Mouse (Mus musculus): ENCODE results near the gene Mup14. TPM values are rescaled to one million over a fixed set of nuclear protein-coding genes. Genes with fewer than 3 reads are reported as not detected.
"Not testable (repeated sequence)": the region's sequence is repeated elsewhere in the genome, so short reads cannot be mapped to it uniquely, and the experiment has no call there.

Gene Mup14
- not detected for total RNA-seq (2021)
- long read RNA-seq, experiment 1, result 0 reads
- long read RNA-seq, experiment 2, result 0 reads

DNA sequence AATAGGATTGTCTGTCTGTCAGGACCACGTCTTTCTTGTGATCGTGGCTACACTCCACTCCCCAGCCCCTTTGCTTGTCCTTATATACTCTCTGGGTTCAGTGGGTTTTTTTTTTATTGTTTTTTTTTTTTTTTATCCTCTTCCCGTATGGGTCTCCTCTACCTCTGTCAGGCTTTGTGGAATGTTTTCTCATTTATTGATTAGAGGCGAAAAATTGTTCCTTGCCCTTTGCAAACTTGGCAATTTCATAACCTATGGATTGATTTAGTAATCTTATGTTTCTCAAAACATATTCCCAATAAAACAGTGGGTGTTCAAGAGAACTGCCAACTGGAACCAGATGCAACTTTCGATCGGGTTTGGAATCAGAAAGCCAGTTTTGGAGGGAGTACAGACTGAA lies at the start of gene Mup14:
Gene Mup14, minus strand, starts transcription at position 101 of the 400 bp plus-strand sequence.
- not testable (repeated sequence) for DNase-seq (ENCODE audit: low spot score in 2 of 2)

DNA sequence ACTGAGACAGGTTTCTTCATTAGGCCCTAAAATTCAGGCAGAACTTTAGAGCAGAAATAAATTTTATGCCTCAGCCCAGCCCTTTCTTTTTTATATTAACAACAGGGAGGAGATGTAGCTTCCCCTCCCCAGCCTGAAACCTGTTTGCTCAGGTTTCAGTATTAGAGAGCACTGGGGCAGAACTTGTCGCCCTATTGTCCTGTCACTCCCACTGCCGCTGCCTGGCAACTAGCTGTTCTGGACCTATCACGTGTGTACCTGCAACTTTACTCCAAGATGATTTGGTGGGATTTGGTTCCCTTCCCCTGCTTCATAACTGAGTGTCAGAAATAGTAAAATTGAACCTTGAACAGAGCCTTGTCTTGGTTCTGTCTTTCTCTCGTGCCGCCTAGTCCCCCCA lies 34.3 kb upstream of the Mup14 start:
- DNase-seq (ENCODE audit: low spot score in 2 of 2), result not testable (repeated sequence)

Other genes with a start within 250 kb of the Mup14 start
- gene Mup13, start 75.7 kb downstream of the Mup14 start, total RNA-seq (2021), result not detected
- not detected for gene Mup15, start 135.7 kb upstream of the Mup14 start, total RNA-seq (2021)
- gene Mup16, start 215.5 kb upstream of the Mup14 start, total RNA-seq (2021), result not detected